Mouse (Mus musculus): ENCODE results near the gene Tacc2. TPM values are rescaled to one million over a fixed set of nuclear protein-coding genes. Genes with fewer than 3 reads are reported as not detected.
A peak's percentile ranks its signal among the peaks of the same experiment; 100 is the strongest.

Gene Tacc2
- polyA plus RNA-seq, 1 experiment from 2014 or later, result 63.4 TPM

DNA sequence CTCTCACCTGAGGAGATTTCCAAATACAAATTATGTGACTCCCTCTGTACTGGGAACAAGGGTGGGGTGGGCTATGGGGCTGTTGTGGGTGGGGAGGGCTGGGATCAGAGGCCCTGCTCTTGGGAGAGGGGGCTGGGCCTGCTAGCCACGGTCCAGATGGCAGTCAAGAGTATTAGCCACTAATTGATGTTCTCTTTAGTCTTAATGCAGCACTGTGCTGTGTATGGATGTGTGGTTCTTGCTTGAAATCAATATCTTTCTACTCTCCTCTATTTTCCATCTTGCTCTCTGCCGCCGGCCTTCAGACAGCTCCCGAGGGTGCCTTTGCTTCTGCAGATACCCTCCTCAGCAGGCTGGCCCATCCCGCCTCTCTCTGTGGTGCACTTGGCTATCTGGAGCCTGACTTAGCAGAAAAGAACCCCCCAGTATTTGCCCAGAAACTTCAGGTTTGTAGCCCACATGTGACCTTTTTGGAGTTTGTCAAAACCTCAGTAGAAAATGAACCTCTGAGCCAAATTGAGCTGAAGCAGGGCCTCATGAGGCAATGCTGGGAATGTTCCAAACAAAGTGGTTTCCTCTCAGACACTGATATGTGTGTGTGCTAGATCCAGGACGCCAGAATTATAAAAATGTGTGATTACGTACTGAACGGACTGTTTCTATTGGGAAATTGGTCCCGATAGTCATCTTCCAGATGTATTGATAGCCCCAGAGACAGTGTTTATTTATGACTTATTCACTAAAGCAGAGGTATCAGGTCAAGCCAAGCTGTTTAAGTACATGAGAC, 166.2 kb downstream of the Tacc2 start:
- Histone ChIP-seq H3K4me2 (ENCODE audit: low read depth, low read length) (no peak overlapping the region), H3K27ac (ENCODE audit: low read depth, low read length) (no peak overlapping the region), H3K4me1 (ENCODE audit: control insufficient read depth, insufficient read depth, low read length) (no peaks in the 10 kb centered on the region), H3K27me3 (ENCODE audit: control insufficient read depth, insufficient read depth, low read length) (no peaks in the 10 kb centered on the region), H3K4me3 (ENCODE audit: low read depth, low read length) (no peak overlapping the region), H3K9ac (replicated peaks; ENCODE audit: low read depth, low read length) (no peak overlapping the region), H3K9me3 (ENCODE audit: control insufficient read depth, low read length) (no peaks in the 10 kb centered on the region), H3K36me3 (ENCODE audit: control insufficient read depth, insufficient read depth, low read length) (peaks cover 50% of the 10 kb centered on the region)
- 58% methylated on average over 9 of the region's 9 CpGs for WGBS
- ATAC-seq (ENCODE audit: low read depth), result no peak; the same call in 1 of the 2 replicates

GRCm38 (mm10) chr7:130749165-130749564, 171.9 kb downstream of the Tacc2 start:
- H3K27ac ChIP-seq (ENCODE audit: low read depth, low read length), result peak overlapping the region; percentile 80; the same call in 1 of the 2 replicates
- no peak for ATAC-seq (ENCODE audit: low read depth)
- 89% methylated on average over 4 of the region's 4 CpGs for WGBS
- no peak overlapping the region for H3K9ac ChIP-seq (replicated peaks; ENCODE audit: low read depth, low read length)
- H3K27me3 ChIP-seq (ENCODE audit: control insufficient read depth, insufficient read depth, low read length), result no peaks in the 10 kb centered on the region
- H3K4me2 ChIP-seq (ENCODE audit: low read depth, low read length), result no peak overlapping the region
- H3K9me3 ChIP-seq (ENCODE audit: control insufficient read depth, low read length), result no peaks in the 10 kb centered on the region
- H3K36me3 ChIP-seq (ENCODE audit: control insufficient read depth, insufficient read depth, low read length), result peaks cover 34% of the 10 kb centered on the region
- H3K4me3 ChIP-seq (ENCODE audit: low read depth, low read length), result no peak overlapping the region
- peaks cover 24% of the 10 kb centered on the region; the same call in 1 of the 2 replicates for H3K4me1 ChIP-seq (ENCODE audit: control insufficient read depth, insufficient read depth, low read length)

DNA sequence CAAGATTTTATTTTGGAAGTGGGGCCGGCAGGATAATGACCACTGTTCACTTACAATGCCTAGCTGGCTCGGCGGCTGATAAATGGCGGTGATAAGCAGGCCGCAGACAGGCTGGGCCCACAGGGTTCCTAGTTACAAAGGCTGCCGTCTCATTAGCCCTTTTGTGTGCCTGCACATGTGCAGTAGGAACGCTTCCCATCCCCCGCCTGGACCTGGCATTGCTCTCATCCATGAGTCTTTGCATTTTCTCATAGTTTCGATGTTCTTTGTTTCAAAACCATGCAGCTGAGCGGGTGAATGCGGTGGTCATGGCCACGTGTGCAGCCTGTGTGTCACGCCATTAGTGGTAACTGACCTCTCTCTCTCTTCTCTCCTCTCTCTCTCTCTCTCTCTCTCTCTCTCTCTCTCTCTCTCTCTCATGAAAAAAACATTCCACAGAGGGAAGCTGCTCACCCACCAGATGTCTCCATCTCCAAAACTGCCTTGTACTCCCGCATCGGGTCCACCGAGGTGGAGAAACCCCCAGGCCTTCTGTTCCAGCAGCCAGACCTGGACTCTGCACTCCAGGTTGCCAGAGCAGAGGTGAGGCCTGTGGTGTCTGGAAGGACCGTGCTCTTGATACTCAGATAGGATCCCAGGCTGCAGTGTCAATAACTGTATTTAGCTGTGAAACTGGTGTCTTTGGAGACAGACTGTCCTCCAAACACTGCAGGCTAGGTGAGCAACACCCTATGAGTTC, 173.7 kb downstream of the Tacc2 start:
- Histone ChIP-seq H3K27me3 (ENCODE audit: control insufficient read depth, insufficient read depth, low read length) (no peaks in the 10 kb centered on the region), H3K4me3 (ENCODE audit: low read depth, low read length) (no peak overlapping the region), H3K9me3 (ENCODE audit: control insufficient read depth, low read length) (no peaks in the 10 kb centered on the region), H3K36me3 (ENCODE audit: control insufficient read depth, insufficient read depth, low read length) (peaks cover 31% of the 10 kb centered on the region), H3K4me1 (ENCODE audit: control insufficient read depth, insufficient read depth, low read length) (peaks cover 24% of the 10 kb centered on the region; the same call in 1 of the 2 replicates), H3K27ac (ENCODE audit: low read depth, low read length) (peak overlapping the region; percentile 80), H3K9ac (replicated peaks; ENCODE audit: low read depth, low read length) (no peak overlapping the region), H3K4me2 (ENCODE audit: low read depth, low read length) (no peak overlapping the region)
- peak; percentile 79 for ATAC-seq (ENCODE audit: low read depth)
- WGBS, result 19% methylated on average over 17 of the region's 17 CpGs

- H3K9me3 ChIP-seq (ENCODE audit: control insufficient read depth, low read length), result no peaks in the 10 kb centered on the region
- no peak overlapping the region for H3K9ac ChIP-seq (replicated peaks; ENCODE audit: low read depth, low read length)
- peaks cover 33% of the 10 kb centered on the region for H3K36me3 ChIP-seq (ENCODE audit: control insufficient read depth, insufficient read depth, low read length)
- H3K27ac ChIP-seq (ENCODE audit: low read depth, low read length), result no peak overlapping the region
- H3K27me3 ChIP-seq (ENCODE audit: control insufficient read depth, insufficient read depth, low read length), result no peaks in the 10 kb centered on the region
- no peak overlapping the region for H3K4me3 ChIP-seq (ENCODE audit: low read depth, low read length)
- no peak overlapping the region for H3K4me2 ChIP-seq (ENCODE audit: low read depth, low read length)
- peaks cover 24% of the 10 kb centered on the region; the same call in 1 of the 2 replicates for H3K4me1 ChIP-seq (ENCODE audit: control insufficient read depth, insufficient read depth, low read length)
- WGBS, result 32% methylated on average over 9 of the region's 9 CpGs
- ATAC-seq (ENCODE audit: low read depth), result no peak
These were observed 174.4 kb downstream of the Tacc2 start for GRCm38 (mm10) chr7:130751678-130752077.

DNA sequence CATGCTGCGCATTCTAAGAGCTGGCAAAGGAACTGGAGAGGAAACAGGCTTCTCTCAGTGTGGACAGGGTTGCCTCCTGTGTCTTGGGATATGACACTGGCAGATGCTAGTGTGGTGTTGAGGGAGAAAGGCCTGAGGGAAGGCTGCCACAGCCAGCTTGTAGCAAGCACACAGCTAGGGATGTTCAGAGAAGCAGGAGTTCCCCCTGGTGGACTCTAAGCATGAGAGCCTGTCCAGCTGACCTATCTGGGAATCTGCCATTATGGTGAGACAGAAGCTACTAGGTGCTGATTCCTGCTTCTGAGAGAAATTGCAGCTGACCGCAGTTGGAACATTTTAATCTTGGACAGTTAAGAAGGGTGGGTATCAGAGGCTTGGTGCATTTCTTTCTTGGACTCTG, 177.6 kb downstream of the Tacc2 start:
- ATAC-seq (ENCODE audit: low read depth), result no peak
- Histone ChIP-seq H3K36me3 (ENCODE audit: control insufficient read depth, insufficient read depth, low read length) (peaks cover 49% of the 10 kb centered on the region), H3K9ac (replicated peaks; ENCODE audit: low read depth, low read length) (no peak overlapping the region)

GRCm38 (mm10) chr7:130756343-130756835, 179.2 kb downstream of the Tacc2 start:
- Histone ChIP-seq H3K9me3 (ENCODE audit: control insufficient read depth, low read length) (no peaks in the 10 kb centered on the region), H3K36me3 (ENCODE audit: control insufficient read depth, insufficient read depth, low read length) (peaks cover 55% of the 10 kb centered on the region), H3K9ac (replicated peaks; ENCODE audit: low read depth, low read length) (no peak overlapping the region), H3K4me3 (ENCODE audit: low read depth, low read length) (no peak overlapping the region), H3K4me1 (ENCODE audit: control insufficient read depth, insufficient read depth, low read length) (peaks cover 5% of the 10 kb centered on the region; the same call in 1 of the 2 replicates), H3K4me2 (ENCODE audit: low read depth, low read length) (no peak overlapping the region), H3K27ac (ENCODE audit: low read depth, low read length) (no peak overlapping the region), H3K27me3 (ENCODE audit: control insufficient read depth, insufficient read depth, low read length) (no peaks in the 10 kb centered on the region)
- 86% methylated on average over 7 of the region's 7 CpGs for WGBS
- no peak for ATAC-seq (ENCODE audit: low read depth)

More for the DNA sequence above, 177.6 kb downstream of the Tacc2 start:
- Histone ChIP-seq H3K27me3 (ENCODE audit: control insufficient read depth, insufficient read depth, low read length) (no peaks in the 10 kb centered on the region), H3K9me3 (ENCODE audit: control insufficient read depth, low read length) (no peaks in the 10 kb centered on the region), H3K4me2 (ENCODE audit: low read depth, low read length) (no peak overlapping the region), H3K4me1 (ENCODE audit: control insufficient read depth, insufficient read depth, low read length) (peaks cover 20% of the 10 kb centered on the region; the same call in 1 of the 2 replicates), H3K4me3 (ENCODE audit: low read depth, low read length) (no peak overlapping the region), H3K27ac (ENCODE audit: low read depth, low read length) (0 out of 2 replicates have a peak overlapping the region, but pooled peaks have one; percentile 28)
- WGBS, result 96% methylated on average over 2 of the region's 2 CpGs

GRCm38 (mm10) chr7:130757326-130757865, 180.2 kb downstream of the Tacc2 start:
- Histone ChIP-seq H3K27me3 (ENCODE audit: control insufficient read depth, insufficient read depth, low read length) (no peaks in the 10 kb centered on the region), H3K36me3 (ENCODE audit: control insufficient read depth, insufficient read depth, low read length) (peaks cover 49% of the 10 kb centered on the region), H3K4me3 (ENCODE audit: low read depth, low read length) (no peak overlapping the region), H3K4me2 (ENCODE audit: low read depth, low read length) (no peak overlapping the region), H3K9ac (replicated peaks; ENCODE audit: low read depth, low read length) (no peak overlapping the region), H3K9me3 (ENCODE audit: control insufficient read depth, low read length) (no peaks in the 10 kb centered on the region), H3K4me1 (ENCODE audit: control insufficient read depth, insufficient read depth, low read length) (peaks cover 5% of the 10 kb centered on the region; the same call in 1 of the 2 replicates), H3K27ac (ENCODE audit: low read depth, low read length) (no peak overlapping the region)
- ATAC-seq (ENCODE audit: low read depth), result no peak
- WGBS, result 88% methylated on average over 11 of the region's 11 CpGs

DNA sequence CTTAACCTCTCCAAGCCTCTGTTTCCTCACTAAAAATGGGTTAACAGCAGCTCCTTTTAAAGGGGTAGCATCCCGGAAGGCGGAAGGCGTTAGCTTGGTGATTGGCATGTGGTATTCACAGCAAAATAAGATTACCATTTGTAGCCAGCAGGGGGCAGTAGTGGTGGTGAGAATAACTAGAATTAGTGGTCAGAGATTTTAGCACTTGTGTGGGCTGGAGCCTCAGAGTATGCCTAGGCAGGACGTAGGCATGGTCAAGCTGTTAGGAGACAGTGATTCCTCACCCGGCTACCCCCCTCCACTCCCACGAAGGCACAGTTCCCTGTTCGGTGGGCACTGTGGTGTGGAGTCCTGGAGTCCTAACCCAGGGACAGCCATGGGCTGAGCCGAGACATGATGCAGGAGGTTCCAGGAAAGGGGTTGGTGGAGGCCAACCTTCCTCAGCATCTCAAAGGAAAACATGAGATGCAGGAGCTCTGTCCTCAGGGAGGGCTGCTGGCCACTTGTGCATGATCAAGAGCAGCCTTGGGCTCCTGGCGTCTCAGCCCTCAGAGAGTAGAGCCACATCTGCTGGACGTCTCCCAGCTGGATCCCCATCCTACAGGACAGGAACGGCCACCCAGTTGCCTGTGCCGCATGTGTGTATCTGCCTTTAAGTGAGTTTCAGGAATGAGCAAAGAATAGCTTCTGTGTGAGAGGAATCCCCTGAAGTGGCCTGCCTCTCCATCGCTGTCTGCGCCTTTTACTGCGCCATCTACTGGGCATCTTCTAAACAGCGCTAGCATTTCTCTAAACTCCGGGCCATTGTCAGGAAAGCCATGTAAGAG, 185.0 kb downstream of the Tacc2 start:
- WGBS, result 39% methylated on average over 17 of the region's 17 CpGs
- H3K4me3 ChIP-seq (ENCODE audit: low read depth, low read length), result no peak overlapping the region
- no peak overlapping the region for H3K4me2 ChIP-seq (ENCODE audit: low read depth, low read length)
- peaks cover 27% of the 10 kb centered on the region for H3K36me3 ChIP-seq (ENCODE audit: control insufficient read depth, insufficient read depth, low read length)
- no peaks in the 10 kb centered on the region for H3K4me1 ChIP-seq (ENCODE audit: control insufficient read depth, insufficient read depth, low read length)
- no peaks in the 10 kb centered on the region for H3K27me3 ChIP-seq (ENCODE audit: control insufficient read depth, insufficient read depth, low read length)
- peak; percentile 70 for ATAC-seq (ENCODE audit: low read depth)
- H3K9ac ChIP-seq (replicated peaks; ENCODE audit: low read depth, low read length), result no peak overlapping the region
- H3K9me3 ChIP-seq (ENCODE audit: control insufficient read depth, low read length), result no peaks in the 10 kb centered on the region
- no peak overlapping the region for H3K27ac ChIP-seq (ENCODE audit: low read depth, low read length)

Data from neural tube, embryonic 14.5 days (tissue).